Mouse (Mus musculus) heart, embryonic 10.5 days (tissue): ENCODE data around the gene Tollip. TPM values are rescaled to one million over a fixed set of nuclear protein-coding genes. Genes with fewer than 3 reads are reported as not detected.
"Not testable (repeated sequence)": the region's sequence is repeated elsewhere in the genome, so short reads cannot be mapped to it uniquely, and the experiment has no call there.

Experiments
- DNase-seq: peaks from one replicate; pipeline ENCODE4 v3.0.0-alpha.2; 2017; ENCODE audit warnings: low spot score
- H3K27ac ChIP-seq: fragments of 300-500 bp; sonication (generic); 2 replicates; pipeline ENCODE4 v1.5.1; 2016; ENCODE audit warnings: mild to moderate bottlenecking
- H3K27me3 ChIP-seq: fragments of 300-500 bp; sonication (generic); 2 replicates; pipeline ENCODE4 v1.6.1; 2016; ENCODE audit warnings: mild to moderate bottlenecking; ENCODE audit not compliant: poor library complexity, insufficient read depth, severe bottlenecking
- H3K36me3 ChIP-seq: fragments of 300-500 bp; sonication (generic); 2 replicates; pipeline ENCODE4 v1.6.1; 2016; ENCODE audit warnings: mild to moderate bottlenecking, moderate library complexity
- H3K4me1 ChIP-seq: fragments of 300-500 bp; sonication (generic); 2 replicates; pipeline ENCODE4 v1.6.1; 2016; ENCODE audit warnings: mild to moderate bottlenecking
- H3K4me3 ChIP-seq: fragments of 300-500 bp; sonication (generic); 2 replicates; pipeline ENCODE4 v1.5.1; 2016; ENCODE audit warnings: mild to moderate bottlenecking, moderate library complexity
- H3K9me3 ChIP-seq: fragments of 300-500 bp; sonication (generic); 2 replicates; pipeline ENCODE4 v1.6.1; 2016; ENCODE audit warnings: mild to moderate bottlenecking, moderate library complexity
- WGBS: fragments of 180-500 bp; shearing (Covaris S2); methylation state at CpG from one replicate; pipeline ENCODE4 v1.1.7; 2016; 5-methylcytosine and 5-hydroxymethylcytosine counted together
- polyA plus RNA-seq: library from polyadenylated mRNA; unstranded; fragments of >200 nt; fragmentation: Nextera tagmentation; extraction: Ambion mirVana; gene quantifications from 2 replicates; pipeline ENCODE4 v1.2.1, GENCODE M21; 2016

Gene Tollip
- polyA plus RNA-seq, 1 experiment from 2014 or later, result 39.6 TPM

DNA sequence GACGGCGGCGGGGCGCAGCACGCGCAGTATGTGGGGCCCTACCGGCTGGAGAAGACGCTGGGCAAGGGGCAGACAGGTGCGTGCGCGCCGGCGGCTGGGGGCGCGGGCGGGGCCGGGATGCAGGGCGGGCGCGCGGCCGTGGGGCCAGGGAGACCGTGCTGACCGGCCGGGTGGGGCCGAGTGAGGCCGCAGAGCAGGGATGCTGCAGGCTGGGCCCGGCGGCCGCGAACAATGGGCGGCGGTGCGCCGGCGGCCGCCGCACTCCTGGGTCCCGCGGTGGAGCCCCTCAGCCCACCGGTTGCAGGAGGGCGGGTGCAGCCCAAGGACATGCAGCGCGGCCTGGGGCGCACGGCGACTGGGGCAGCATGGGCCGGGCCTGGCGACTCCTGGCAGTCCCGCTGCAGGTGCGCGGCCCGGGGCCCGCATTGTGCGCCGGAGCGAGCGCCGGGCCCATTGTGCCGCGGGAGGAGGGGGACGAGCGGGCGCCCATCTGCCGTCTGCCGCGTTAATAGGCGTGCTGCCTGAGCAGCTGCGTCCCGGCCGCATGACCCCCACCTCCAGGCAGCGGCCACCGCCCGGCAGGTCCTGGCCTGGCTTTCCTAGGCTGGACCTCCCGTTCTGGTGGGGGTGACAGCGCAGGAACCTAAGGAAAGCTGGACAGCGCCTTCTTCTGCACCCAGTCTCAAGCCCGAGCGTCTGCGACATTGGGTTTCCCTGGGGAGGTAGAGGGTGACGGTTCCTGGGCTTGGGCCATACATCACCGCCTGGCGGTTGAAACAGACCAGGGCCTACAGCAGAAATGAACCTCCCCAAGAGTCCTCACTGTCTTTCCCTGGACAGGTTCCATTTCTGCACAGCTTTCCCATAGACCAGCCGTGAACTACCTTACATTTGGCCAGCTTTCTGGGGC, 32.1 kb upstream of the Tollip start:
- peaks cover 16% of the 10 kb centered on the region for H3K4me1 ChIP-seq
- DNase-seq, result no peak
- no peaks in the 10 kb centered on the region for H3K36me3 ChIP-seq
- peaks cover 96% of the 10 kb centered on the region for H3K27me3 ChIP-seq
- no peak overlapping the region for H3K27ac ChIP-seq
- peak overlapping the region; percentile 63 for H3K4me3 ChIP-seq
- H3K9me3 ChIP-seq, result no peaks in the 10 kb centered on the region; the same call in 1 of the 2 replicates
- 2% methylated on average over 82 of the region's 84 CpGs for WGBS

GRCm38 (mm10) chr7:141949799-141950103, 31.4 kb upstream of the Tollip start:
- Histone ChIP-seq H3K27ac (no peak overlapping the region), H3K36me3 (no peaks in the 10 kb centered on the region), H3K27me3 (peaks cover 98% of the 10 kb centered on the region), H3K9me3 (no peaks in the 10 kb centered on the region; the same call in 1 of the 2 replicates), H3K4me1 (peaks cover 16% of the 10 kb centered on the region), H3K4me3 (peak overlapping the region; percentile 63)
- no peak for DNase-seq
- under 1% methylated on average over 47 of the region's 54 CpGs for WGBS

DNA sequence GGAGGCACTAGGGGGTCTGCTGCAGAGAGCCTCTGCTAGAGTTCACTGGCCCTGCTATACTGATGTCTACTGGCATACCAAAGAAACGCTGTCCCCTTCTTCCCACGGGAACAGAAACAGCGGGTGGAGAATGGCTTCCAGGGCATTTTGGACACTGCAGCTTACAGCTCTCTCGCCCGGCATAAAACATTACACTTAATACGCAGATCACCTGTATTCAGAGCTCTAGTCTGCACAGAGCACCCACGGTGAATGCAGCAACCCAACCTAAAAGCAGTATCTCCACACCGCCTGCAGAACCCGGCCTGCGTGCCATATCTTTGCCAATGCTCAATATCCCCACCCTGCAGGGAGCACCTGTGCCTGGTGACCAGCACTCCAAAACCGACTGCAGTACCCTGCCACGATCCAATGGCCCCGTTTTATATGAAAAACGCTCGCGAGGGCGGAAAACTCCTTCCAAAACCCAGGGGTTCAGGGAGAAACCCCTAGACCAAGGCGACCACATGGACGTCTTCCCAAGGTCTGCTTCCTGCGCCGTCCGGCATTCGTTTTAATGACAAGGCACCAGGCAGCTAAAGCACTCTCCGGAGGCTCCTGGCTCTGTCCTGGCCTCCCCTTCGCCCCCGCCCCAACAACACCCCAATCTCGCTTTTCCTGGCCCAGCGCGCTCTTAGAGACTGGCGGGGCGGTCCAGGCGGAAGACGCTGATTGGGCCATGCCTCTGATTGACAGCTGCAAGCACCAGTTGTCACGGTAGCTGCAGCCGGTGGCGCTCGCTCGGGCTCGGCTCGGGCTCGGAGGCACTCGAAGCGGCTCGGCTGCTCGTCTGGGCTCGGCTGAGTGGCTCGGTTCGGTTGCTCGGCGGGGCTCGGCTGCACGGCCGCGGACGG, 30.8 kb upstream of the Tollip start, which contains the start of gene Brsk2:
Gene Brsk2, plus strand, starts transcription at position 846 of the 893 bp plus-strand sequence.
- no peak within 1 kb of the TSS for H3K27ac ChIP-seq
- H3K4me1 ChIP-seq, result peaks cover 16% of the 10 kb centered on the region
- 2% methylated on average over 55 of the region's 55 CpGs for WGBS
- H3K9me3 ChIP-seq, result no peaks in the 10 kb centered on the region; the same call in 1 of the 2 replicates
- no peaks in the 10 kb centered on the region for H3K36me3 ChIP-seq
- peak; percentile 94 for DNase-seq
- peak within 1 kb of the TSS; percentile 63 for H3K4me3 ChIP-seq
- peaks cover 98% of the 10 kb centered on the region for H3K27me3 ChIP-seq

DNA sequence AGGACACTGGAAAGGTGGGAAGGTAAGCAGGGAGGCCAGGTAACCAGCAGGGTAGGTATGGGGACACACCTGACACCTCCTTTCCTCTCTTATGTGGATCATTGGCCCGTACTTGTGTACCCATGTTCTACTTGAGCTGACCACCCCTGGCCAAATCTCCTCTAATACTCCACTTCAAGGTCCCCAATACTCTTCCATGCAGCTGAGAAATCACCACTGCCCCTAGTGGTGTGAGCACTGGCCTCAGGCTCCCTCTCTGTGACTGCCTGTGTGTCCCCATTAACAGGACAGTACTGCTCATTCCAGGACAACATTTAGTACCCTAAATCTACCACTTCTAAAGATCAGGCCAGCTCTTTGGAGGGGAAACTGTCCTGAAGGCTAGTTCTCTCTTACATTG, 29.7 kb upstream of the Tollip start:
- no peaks in the 10 kb centered on the region; the same call in 1 of the 2 replicates for H3K9me3 ChIP-seq
- 69% methylated on average over 1 of the region's 1 CpGs for WGBS
- peaks cover 16% of the 10 kb centered on the region for H3K4me1 ChIP-seq
- no peak overlapping the region for H3K4me3 ChIP-seq
- no peak for DNase-seq
- H3K27me3 ChIP-seq, result peaks cover 98% of the 10 kb centered on the region
- H3K36me3 ChIP-seq, result no peaks in the 10 kb centered on the region
- H3K27ac ChIP-seq, result no peak overlapping the region

DNA sequence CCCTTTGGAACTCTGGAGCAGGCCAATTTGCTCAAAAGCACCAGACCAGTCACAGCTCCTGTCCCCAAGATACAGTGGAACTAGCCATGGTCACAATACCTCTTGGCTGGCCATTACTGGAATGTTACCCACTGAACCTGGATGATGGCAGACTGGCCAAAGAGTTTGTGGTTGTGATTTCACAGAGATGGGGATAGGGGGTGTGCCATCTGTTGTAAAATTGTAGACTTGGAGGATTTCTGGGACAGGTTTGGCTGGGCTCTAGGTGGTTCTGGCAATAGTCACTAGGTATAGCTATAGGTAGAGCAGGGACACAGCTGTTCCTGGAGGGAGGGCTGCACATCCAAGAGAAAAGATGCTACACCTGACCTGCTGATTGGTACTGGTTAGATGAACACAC, 29.2 kb upstream of the Tollip start:
- no peaks in the 10 kb centered on the region for H3K36me3 ChIP-seq
- H3K27me3 ChIP-seq, result peaks cover 98% of the 10 kb centered on the region
- H3K27ac ChIP-seq, result no peak overlapping the region
- no peak overlapping the region for H3K4me3 ChIP-seq
- peaks cover 16% of the 10 kb centered on the region for H3K4me1 ChIP-seq
- no peak for DNase-seq
- no peaks in the 10 kb centered on the region; the same call in 1 of the 2 replicates for H3K9me3 ChIP-seq

GRCm38 (mm10) chr7:141945927-141946326, 27.6 kb upstream of the Tollip start:
- Histone ChIP-seq H3K27me3 (peaks cover 84% of the 10 kb centered on the region), H3K9me3 (no peaks in the 10 kb centered on the region), H3K4me3 (no peak overlapping the region), H3K27ac (no peak overlapping the region), H3K4me1 (peaks cover 16% of the 10 kb centered on the region), H3K36me3 (no peaks in the 10 kb centered on the region)
- no peak for DNase-seq
- WGBS, result 35% methylated on average over 7 of the region's 7 CpGs

DNA sequence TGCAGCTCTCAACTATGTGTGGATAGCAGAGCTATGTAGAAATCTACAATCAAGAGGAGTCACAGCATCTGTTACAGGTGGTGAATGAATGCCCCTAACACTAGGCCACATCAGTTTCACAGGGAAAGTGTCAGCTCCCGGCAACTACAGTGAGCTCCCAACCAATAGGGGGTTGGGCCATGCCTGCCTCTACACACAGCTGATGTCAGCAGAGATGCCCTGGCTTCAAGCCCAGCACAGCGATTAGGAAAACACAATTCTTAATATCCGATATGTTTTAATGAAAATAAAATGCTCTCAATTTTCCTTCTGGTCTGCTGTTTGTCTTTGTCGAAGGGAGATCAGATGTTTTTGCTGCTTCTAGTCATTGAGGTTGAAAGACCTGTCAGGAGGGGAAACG, 25.1 kb upstream of the Tollip start:
- no peak overlapping the region for H3K27ac ChIP-seq
- no peaks in the 10 kb centered on the region for H3K9me3 ChIP-seq
- 75% methylated on average over 5 of the region's 5 CpGs for WGBS
- no peak for DNase-seq
- peaks cover 66% of the 10 kb centered on the region for H3K27me3 ChIP-seq
- H3K36me3 ChIP-seq, result no peaks in the 10 kb centered on the region
- no peaks in the 10 kb centered on the region for H3K4me1 ChIP-seq
- H3K4me3 ChIP-seq, result no peak overlapping the region

DNA sequence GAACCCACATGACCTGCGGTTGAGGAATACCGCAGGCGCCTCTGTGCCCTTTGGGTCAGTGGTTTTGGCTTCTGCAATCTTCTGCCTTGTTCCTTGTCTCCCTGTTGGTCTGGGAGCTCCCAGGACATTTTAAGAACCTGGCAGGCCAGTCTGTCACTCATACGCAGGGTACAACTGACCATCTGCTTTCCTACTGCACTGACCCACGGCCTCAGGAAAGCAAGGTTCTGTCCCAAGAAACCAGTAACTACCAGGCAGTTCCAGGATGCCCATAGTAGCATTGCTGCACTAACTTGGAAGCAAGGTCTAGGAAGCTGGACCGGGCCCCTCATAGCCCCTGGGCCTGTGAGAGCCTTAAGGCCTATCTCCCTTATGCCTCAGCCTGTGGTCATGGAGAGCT, 16.6 kb upstream of the Tollip start:
- no peaks in the 10 kb centered on the region for H3K36me3 ChIP-seq
- WGBS, result 88% methylated on average over 6 of the region's 6 CpGs
- no peak overlapping the region for H3K27ac ChIP-seq
- H3K9me3 ChIP-seq, result no peaks in the 10 kb centered on the region
- no peak for DNase-seq
- H3K27me3 ChIP-seq, result peaks cover 18% of the 10 kb centered on the region
- H3K4me1 ChIP-seq, result no peaks in the 10 kb centered on the region
- no peak overlapping the region for H3K4me3 ChIP-seq

- H3K27me3 ChIP-seq, result peaks cover 13% of the 10 kb centered on the region
- 64% methylated on average over 7 of the region's 7 CpGs for WGBS
- H3K9me3 ChIP-seq, result no peaks in the 10 kb centered on the region
- no peak overlapping the region for H3K4me3 ChIP-seq
- no peaks in the 10 kb centered on the region for H3K4me1 ChIP-seq
- no peak overlapping the region for H3K27ac ChIP-seq
- no peaks in the 10 kb centered on the region for H3K36me3 ChIP-seq
- no peak for DNase-seq
These were observed 16.0 kb upstream of the Tollip start for GRCm38 (mm10) chr7:141934128-141934898.

DNA sequence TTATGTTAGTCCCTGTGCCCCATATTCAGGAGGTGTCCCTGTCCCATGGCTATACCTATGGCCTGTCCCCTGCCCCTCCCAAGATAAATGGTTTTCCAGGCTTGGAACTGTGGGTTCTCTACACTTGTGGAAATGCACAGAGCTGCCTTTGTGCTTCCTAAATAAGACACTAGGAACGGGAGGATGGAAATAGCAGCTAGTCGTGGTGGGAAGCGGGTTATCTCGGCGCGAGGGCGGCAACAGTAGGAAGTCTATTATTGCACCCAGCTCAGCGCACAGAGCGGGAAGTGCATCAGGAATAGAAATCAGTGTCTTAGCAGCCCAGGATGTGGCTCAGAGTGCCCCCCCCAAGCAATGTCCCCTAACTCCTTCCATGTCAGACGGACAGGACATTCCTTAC, 10.3 kb upstream of the Tollip start:
- Histone ChIP-seq H3K4me3 (no peak overlapping the region), H3K36me3 (no peaks in the 10 kb centered on the region), H3K4me1 (0 out of 2 replicates have a peak, but pooled peaks cover 3% of the 10 kb centered on the region), H3K27ac (no peak overlapping the region), H3K27me3 (peaks cover 4% of the 10 kb centered on the region; the same call in 1 of the 2 replicates), H3K9me3 (no peaks in the 10 kb centered on the region)
- WGBS, result 48% methylated on average over 10 of the region's 10 CpGs
- no peak for DNase-seq

GRCm38 (mm10) chr7:141924917-141925316, 6.6 kb upstream of the Tollip start:
- Histone ChIP-seq H3K27ac (no peak overlapping the region), H3K4me1 (0 out of 2 replicates have a peak, but pooled peaks cover 3% of the 10 kb centered on the region), H3K4me3 (no peak overlapping the region), H3K9me3 (no peaks in the 10 kb centered on the region), H3K36me3 (no peaks in the 10 kb centered on the region), H3K27me3 (peaks cover 4% of the 10 kb centered on the region; the same call in 1 of the 2 replicates)
- 15% methylated on average over 7 of the region's 7 CpGs for WGBS
- DNase-seq, result no peak

DNA sequence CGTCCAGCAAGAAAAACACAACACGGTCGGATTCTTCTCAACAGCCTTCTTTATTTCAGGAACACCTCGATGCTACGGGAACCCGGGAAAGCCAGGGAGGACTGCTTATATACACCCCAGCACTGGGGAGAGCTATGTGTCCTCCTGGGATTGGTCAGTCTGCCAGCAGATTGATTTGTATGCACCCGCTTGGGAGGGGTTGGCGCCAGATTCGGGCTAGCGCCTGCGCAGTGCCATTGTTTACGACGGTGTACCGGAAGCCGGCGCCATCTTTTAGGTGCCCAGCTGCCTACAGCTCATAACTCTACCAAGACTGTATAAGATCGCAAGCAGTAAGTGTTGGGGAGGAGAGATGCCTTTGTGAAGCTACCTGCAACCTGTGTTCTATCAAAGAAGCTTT, 5.8 kb upstream of the Tollip start:
- not testable (repeated sequence) for H3K27ac ChIP-seq, H3K4me3 ChIP-seq, H3K9me3 ChIP-seq, H3K36me3 ChIP-seq, H3K4me1 ChIP-seq, H3K27me3 ChIP-seq, DNase-seq
- WGBS, result 89% methylated on average over 17 of the region's 17 CpGs
